Mouse (Mus musculus): ENCODE results near the gene Ascl1. TPM values are rescaled to one million over a fixed set of nuclear protein-coding genes. Genes with fewer than 3 reads are reported as not detected.

The Ascl1 gene
- polyA plus RNA-seq, 1 experiment: not detected

GRCm38 (mm10) chr10:87477895-87478294 lies 15.6 kb downstream of the Ascl1 start:
- no peak overlapping the region for H3K4me3 ChIP-seq
- TF ChIP-seq USF1 (IDR thresholded peaks at IDR 0.05; ENCODE audit: low read depth) (no peak), MYOD1 (IDR thresholded peaks at IDR 0.05; ENCODE audit: control insufficient read depth in 1 of 3, insufficient read length in 2 of 3, low read depth in 2 of 3) (no peak), E2F4 (IDR thresholded peaks at IDR 0.05; ENCODE audit: insufficient read depth) (no peak), TCF12 (IDR thresholded peaks at IDR 0.05; ENCODE audit: insufficient read depth, poor library complexity, severe bottlenecking) (no peak), MAX (IDR thresholded peaks at IDR 0.05; ENCODE audit: low read depth) (no peak), POLR2A (IDR thresholded peaks at IDR 0.05; ENCODE audit: insufficient read length, low read depth) (no peak), POLR2AphosphoS2 (IDR thresholded peaks at IDR 0.05; ENCODE audit: insufficient read length, low read depth) (no peak), CEBPB (IDR thresholded peaks at IDR 0.05; ENCODE audit: insufficient read depth, poor library complexity, severe bottlenecking) (no peak), MYOG (IDR thresholded peaks at IDR 0.05; ENCODE audit: control insufficient read depth in 1 of 3, insufficient read depth in 1 of 3, insufficient read length in 2 of 3, low read depth in 2 of 3) (no peak), SRF (IDR thresholded peaks at IDR 0.05; ENCODE audit: control insufficient read depth, insufficient read length, low read depth) (no peak), TCF3 (IDR thresholded peaks at IDR 0.05; ENCODE audit: insufficient read length, low read depth) (no peak), REST (IDR thresholded peaks at IDR 0.05; ENCODE audit: insufficient read depth, insufficient read length) (no peak)

GRCm38 (mm10) chr10:87474971-87475370 lies 18.5 kb downstream of the Ascl1 start:
- Histone ChIP-seq H3ac (ENCODE audit: control insufficient read depth, insufficient read length) (no peak overlapping the region), H3K79me2 (ENCODE audit: control insufficient read depth, insufficient read depth) (no peaks in the 10 kb centered on the region), H3K4me2 (ENCODE audit: low read depth) (no peak overlapping the region), H3K4me3 (no peak overlapping the region), H3K27me3 (ENCODE audit: control insufficient read depth, insufficient read depth, insufficient read length) (no peaks in the 10 kb centered on the region), H3K36me3 (ENCODE audit: control insufficient read depth, insufficient read depth) (no peaks in the 10 kb centered on the region)
- no peak for TF ChIP-seq REST (IDR thresholded peaks at IDR 0.05; ENCODE audit: insufficient read depth, insufficient read length)
- TF ChIP-seq E2F4 (IDR thresholded peaks at IDR 0.05; ENCODE audit: insufficient read depth): no peak
- TF ChIP-seq CEBPB (IDR thresholded peaks at IDR 0.05; ENCODE audit: insufficient read depth, poor library complexity, severe bottlenecking): no peak
- no peak for TF ChIP-seq POLR2AphosphoS2 (IDR thresholded peaks at IDR 0.05; ENCODE audit: insufficient read length, low read depth)
- TF ChIP-seq TCF3 (IDR thresholded peaks at IDR 0.05; ENCODE audit: insufficient read length, low read depth): no peak
- no peak for TF ChIP-seq POLR2A (IDR thresholded peaks at IDR 0.05; ENCODE audit: insufficient read length, low read depth)
- no peak for TF ChIP-seq MYOD1 (IDR thresholded peaks at IDR 0.05; ENCODE audit: control insufficient read depth in 1 of 3, insufficient read length in 2 of 3, low read depth in 2 of 3)
- TF ChIP-seq USF1 (IDR thresholded peaks at IDR 0.05; ENCODE audit: low read depth): no peak
- TF ChIP-seq MYOG (IDR thresholded peaks at IDR 0.05; ENCODE audit: control insufficient read depth in 1 of 3, insufficient read depth in 1 of 3, insufficient read length in 2 of 3, low read depth in 2 of 3): no peak
- no peak for TF ChIP-seq SRF (IDR thresholded peaks at IDR 0.05; ENCODE audit: control insufficient read depth, insufficient read length, low read depth)
- TF ChIP-seq MAX (IDR thresholded peaks at IDR 0.05; ENCODE audit: low read depth): no peak
- TF ChIP-seq TCF12 (IDR thresholded peaks at IDR 0.05; ENCODE audit: insufficient read depth, poor library complexity, severe bottlenecking): no peak

More at GRCm38 (mm10) chr10:87477895-87478294, 15.6 kb downstream of the Ascl1 start:
- Histone ChIP-seq H3K36me3 (ENCODE audit: control insufficient read depth, insufficient read depth) (no peaks in the 10 kb centered on the region), H3K27me3 (ENCODE audit: control insufficient read depth, insufficient read depth, insufficient read length) (no peaks in the 10 kb centered on the region), H3K79me2 (ENCODE audit: control insufficient read depth, insufficient read depth) (no peaks in the 10 kb centered on the region), H3K4me2 (ENCODE audit: low read depth) (no peak overlapping the region), H3ac (ENCODE audit: control insufficient read depth, insufficient read length) (no peak overlapping the region)

- TF ChIP-seq MAX (IDR thresholded peaks at IDR 0.05; ENCODE audit: low read depth) (no peak), SRF (IDR thresholded peaks at IDR 0.05; ENCODE audit: control insufficient read depth, insufficient read length, low read depth) (no peak), USF1 (IDR thresholded peaks at IDR 0.05; ENCODE audit: low read depth) (no peak)
- H3K4me3 ChIP-seq: no peak overlapping the region
- no peak overlapping the region for H3K4me2 ChIP-seq (ENCODE audit: low read depth)
- no peak overlapping the region for H3ac ChIP-seq (ENCODE audit: control insufficient read depth, insufficient read length)
- H3K36me3 ChIP-seq (ENCODE audit: control insufficient read depth, insufficient read depth): no peaks in the 10 kb centered on the region
- H3K79me2 ChIP-seq (ENCODE audit: control insufficient read depth, insufficient read depth): no peaks in the 10 kb centered on the region
- no peaks in the 10 kb centered on the region for H3K27me3 ChIP-seq (ENCODE audit: control insufficient read depth, insufficient read depth, insufficient read length)
These were observed 19.9 kb downstream of the Ascl1 start for GRCm38 (mm10) chr10:87473475-87474131.

GRCm38 (mm10) chr10:87450777-87451176 lies 42.7 kb downstream of the Ascl1 start:
- no peaks in the 10 kb centered on the region for H3K36me3 ChIP-seq (ENCODE audit: control insufficient read depth, insufficient read depth)
- H3K4me2 ChIP-seq (ENCODE audit: low read depth): no peak overlapping the region

GRCm38 (mm10) chr10:87449368-87449767 lies 44.1 kb downstream of the Ascl1 start:
- no peaks in the 10 kb centered on the region for H3K36me3 ChIP-seq (ENCODE audit: control insufficient read depth, insufficient read depth)
- no peaks in the 10 kb centered on the region for H3K79me2 ChIP-seq (ENCODE audit: control insufficient read depth, insufficient read depth)
- TF ChIP-seq MYOD1 (IDR thresholded peaks at IDR 0.05; ENCODE audit: control insufficient read depth in 1 of 3, insufficient read length in 2 of 3, low read depth in 2 of 3): no peak
- no peak for TF ChIP-seq TCF3 (IDR thresholded peaks at IDR 0.05; ENCODE audit: insufficient read length, low read depth)
- TF ChIP-seq MAX (IDR thresholded peaks at IDR 0.05; ENCODE audit: low read depth): no peak
- no peaks in the 10 kb centered on the region for H3K27me3 ChIP-seq (ENCODE audit: control insufficient read depth, insufficient read depth, insufficient read length)
- H3K4me3 ChIP-seq: no peak overlapping the region
- no peak overlapping the region for H3ac ChIP-seq (ENCODE audit: control insufficient read depth, insufficient read length)
- no peak overlapping the region for H3K4me2 ChIP-seq (ENCODE audit: low read depth)

More at GRCm38 (mm10) chr10:87450777-87451176, 42.7 kb downstream of the Ascl1 start:
- TF ChIP-seq SRF (IDR thresholded peaks at IDR 0.05; ENCODE audit: control insufficient read depth, insufficient read length, low read depth) (no peak), REST (IDR thresholded peaks at IDR 0.05; ENCODE audit: insufficient read depth, insufficient read length) (no peak), TCF3 (IDR thresholded peaks at IDR 0.05; ENCODE audit: insufficient read length, low read depth) (no peak), MYOD1 (IDR thresholded peaks at IDR 0.05; ENCODE audit: control insufficient read depth in 1 of 3, insufficient read length in 2 of 3, low read depth in 2 of 3) (no peak), POLR2A (IDR thresholded peaks at IDR 0.05; ENCODE audit: insufficient read length, low read depth) (no peak), TCF12 (IDR thresholded peaks at IDR 0.05; ENCODE audit: insufficient read depth, poor library complexity, severe bottlenecking) (no peak), MAX (IDR thresholded peaks at IDR 0.05; ENCODE audit: low read depth) (no peak), POLR2AphosphoS2 (IDR thresholded peaks at IDR 0.05; ENCODE audit: insufficient read length, low read depth) (no peak)
- H3ac ChIP-seq (ENCODE audit: control insufficient read depth, insufficient read length): no peak overlapping the region
- no peak overlapping the region for H3K4me3 ChIP-seq
- no peaks in the 10 kb centered on the region for H3K27me3 ChIP-seq (ENCODE audit: control insufficient read depth, insufficient read depth, insufficient read length)
- H3K79me2 ChIP-seq (ENCODE audit: control insufficient read depth, insufficient read depth): no peaks in the 10 kb centered on the region
